Mouse (Mus musculus) gastrocnemius, adult 2 months (tissue): Measurements from ENCODE around the gene Vmn2r90. TPM values are rescaled to one million over a fixed set of nuclear protein-coding genes. Genes with fewer than 3 reads are reported as not detected.
"Not testable (repeated sequence)": the region's sequence is repeated elsewhere in the genome, so short reads cannot be mapped to it uniquely, and the experiment has no call there.

Source experiments
- DNase-seq: peaks from one replicate; pipeline ENCODE4 v3.0.0; 2022
- H3K27ac ChIP-seq: fragments of 200-600 bp; 2 replicates; pipeline ENCODE4 v1.8.1; 2022; ENCODE audit warnings: mild to moderate bottlenecking
- H3K4me3 ChIP-seq: fragments of 200-600 bp; 2 replicates; pipeline ENCODE4 v1.8.1; 2022; ENCODE audit warnings: mild to moderate bottlenecking, moderate library complexity
- CTCF ChIP-seq: fragments of 200-600 bp; IDR thresholded peaks from 2 replicates; pipeline ENCODE4 v1.8.1; 2022; ENCODE audit warnings: antibody characterized with exemption, mild to moderate bottlenecking, moderate library complexity
- intact Hi-C: fragments of 180-260 bp; cut with DNase I; formaldehyde crosslinking; loops from one replicate; pipeline ENCODE4 v1.15.1; 2025
- long read RNA-seq, 2 experiments: library from polyadenylated mRNA; stranded (forward); transcript quantifications; one replicate each; pipeline ENCODE4 v2.0.0; 2021
- total RNA-seq, 2 experiments: library from RNA; stranded (reverse); gene quantifications; 2 replicates each; pipeline ENCODE4 v1.2.3; 2021

The Vmn2r90 gene
- total RNA-seq: not detected
- long read RNA-seq, experiment 1: 0 reads
- long read RNA-seq, experiment 2: 0 reads

DNA sequence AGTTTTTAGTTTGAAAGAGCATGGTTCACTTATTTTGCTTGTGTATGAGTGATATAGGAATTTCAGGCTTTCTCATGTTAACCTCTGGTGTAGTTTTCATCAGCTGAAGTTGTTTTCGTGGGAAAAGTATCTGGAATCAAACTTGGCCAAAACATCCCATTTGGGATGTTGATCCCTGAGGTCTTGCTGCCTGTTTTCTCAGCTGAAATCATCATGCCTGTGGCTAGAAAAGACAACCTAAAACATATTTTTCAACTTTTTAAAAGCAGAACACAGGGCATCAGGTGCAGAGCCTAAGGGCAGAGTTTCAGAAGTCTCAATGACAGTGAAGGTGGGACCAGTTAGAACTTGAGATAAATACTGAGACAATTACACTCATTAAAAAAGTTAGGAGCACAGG is at the start of gene Vmn2r90:
TSS of gene Vmn2r90 (plus strand) at position 301 of the 400 bp plus-strand sequence.
- intact Hi-C loops: no loop called here
- Histone ChIP-seq H3K4me3 (no peak within 1 kb of the TSS), H3K27ac (no peak within 1 kb of the TSS)
- DNase-seq: no peak
- TF ChIP-seq CTCF: no peak

DNA sequence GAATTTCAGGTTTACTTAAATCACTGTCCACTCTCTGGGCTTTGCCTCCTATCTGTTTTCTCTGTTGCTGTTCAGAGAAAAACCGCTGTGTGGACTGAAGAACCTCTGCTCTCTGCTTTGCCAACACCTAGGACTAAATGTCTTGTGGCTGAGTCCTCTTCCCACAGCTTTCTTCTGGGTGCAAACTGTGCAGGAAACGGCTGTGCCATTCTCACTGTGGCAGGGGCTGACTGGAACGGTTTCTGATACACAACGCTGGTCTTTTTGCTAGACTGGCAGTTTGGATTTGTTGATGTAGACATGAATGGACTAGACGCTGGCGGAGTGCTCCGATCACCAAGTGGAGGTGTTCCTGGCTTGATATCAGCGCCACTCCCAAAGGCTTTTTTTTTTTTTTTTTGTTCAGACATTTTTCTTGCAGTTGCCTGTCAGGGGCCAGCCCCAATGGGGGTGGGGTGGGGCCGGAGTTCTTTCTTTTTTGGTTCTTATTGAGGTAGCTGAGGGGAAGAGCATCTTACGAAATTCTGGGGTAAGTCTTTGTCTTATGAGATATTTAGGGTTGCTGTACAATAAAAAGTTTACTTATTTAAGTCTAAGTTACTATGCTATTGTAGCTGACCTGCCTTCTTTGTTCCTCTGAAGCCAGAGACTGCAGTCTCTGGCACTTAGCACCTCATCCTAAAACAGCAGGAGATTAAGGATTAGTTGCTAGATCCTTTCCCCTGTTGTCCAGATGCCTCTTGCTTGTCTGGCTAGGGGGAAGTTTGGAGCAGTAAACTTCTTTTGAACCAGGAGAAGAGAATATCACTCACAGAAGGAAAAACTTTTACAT is 48.3 kb upstream of the Vmn2r90 start:
- DNase-seq: no peak
- Histone ChIP-seq H3K4me3 (no peak overlapping the region), H3K27ac (no peak overlapping the region)
- intact Hi-C loops: no loop called here
- TF ChIP-seq CTCF: no peak

DNA sequence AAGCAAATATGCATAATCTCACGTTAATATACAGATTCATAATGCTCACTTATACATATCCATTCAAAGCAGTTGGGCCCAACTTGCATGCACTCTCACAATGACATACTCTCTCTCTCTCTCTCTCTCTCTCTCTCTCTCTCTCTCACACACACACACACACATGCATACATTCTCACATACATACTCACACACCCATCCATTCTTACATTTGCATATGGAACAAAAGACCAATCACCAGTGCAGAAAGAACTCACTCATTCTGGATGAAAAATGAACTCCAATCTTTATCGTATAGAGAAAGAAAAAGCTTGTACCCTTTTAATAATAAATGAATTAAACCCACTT is 47.7 kb upstream of the Vmn2r90 start:
- Histone ChIP-seq H3K27ac (no peak overlapping the region), H3K4me3 (no peak overlapping the region)
- intact Hi-C loops: no loop called here
- DNase-seq: no peak
- TF ChIP-seq CTCF: no peak

DNA sequence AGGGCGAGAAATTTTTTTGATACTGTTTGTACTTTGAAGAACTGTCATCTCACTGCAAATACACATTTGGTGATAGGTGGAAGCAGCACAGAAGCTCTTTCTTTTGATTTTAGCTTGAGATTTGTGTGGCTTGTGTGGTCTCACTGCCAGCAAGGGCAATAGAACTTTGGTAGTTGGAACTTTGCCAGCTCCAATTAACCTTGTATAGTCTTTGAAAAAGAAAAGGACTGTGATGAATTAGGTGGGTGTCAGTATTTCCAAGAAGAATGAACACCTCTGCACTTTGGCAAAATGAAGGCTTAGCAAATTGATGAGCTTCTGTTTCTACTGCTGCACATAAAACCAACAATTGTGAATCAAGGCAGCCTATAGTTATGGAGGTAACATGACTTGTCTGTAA is 24.8 kb upstream of the Vmn2r90 start:
- no peak for TF ChIP-seq CTCF
- H3K27ac ChIP-seq: no peak overlapping the region
- DNase-seq: no peak
- H3K4me3 ChIP-seq: no peak overlapping the region
- intact Hi-C loops: no loop called here

DNA sequence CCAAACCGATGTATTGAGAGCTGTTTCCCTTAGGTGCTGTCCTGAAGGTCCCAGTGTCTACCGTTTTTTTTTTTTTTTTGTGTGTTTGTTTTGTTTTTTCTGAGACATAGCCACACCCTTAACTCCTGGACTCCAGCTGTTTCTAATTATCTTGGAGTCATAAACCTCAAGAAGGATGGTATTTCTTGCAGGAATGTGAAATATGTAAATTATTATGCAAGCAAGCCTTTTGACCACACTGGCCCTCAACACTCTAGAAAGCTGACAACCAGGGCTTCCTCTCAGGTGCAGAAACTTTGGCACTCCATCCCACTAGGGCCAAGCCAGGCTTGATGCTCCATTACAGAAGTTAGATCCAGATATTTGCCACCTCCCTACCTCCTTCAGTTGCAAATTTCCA is 12.9 kb upstream of the Vmn2r90 start:
- intact Hi-C loops: no loop called here
- no peak for DNase-seq
- TF ChIP-seq CTCF: no peak
- H3K27ac ChIP-seq: no peak overlapping the region
- no peak overlapping the region for H3K4me3 ChIP-seq

DNA sequence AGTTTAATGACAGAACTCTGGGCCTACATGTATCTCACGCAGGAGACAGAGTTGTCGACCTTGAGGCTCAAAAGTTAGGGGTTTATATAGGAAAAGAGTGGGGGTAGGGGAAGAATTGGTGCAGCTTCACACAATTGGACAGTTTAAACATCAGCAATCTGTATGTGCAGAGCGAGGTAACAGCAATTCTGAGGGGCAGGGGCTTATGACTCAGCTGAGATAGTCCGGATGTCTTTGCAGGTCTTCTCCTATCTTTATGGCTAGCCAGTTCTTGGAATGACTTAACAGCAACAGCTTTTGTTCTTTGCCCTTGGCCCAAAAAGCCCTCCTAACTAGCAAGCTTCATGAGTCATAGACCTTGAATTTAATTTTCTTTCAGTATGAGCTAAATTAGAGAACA is 28.8 kb downstream of the Vmn2r90 start:
- H3K27ac ChIP-seq, H3K4me3 ChIP-seq, DNase-seq, intact Hi-C loops: not testable (repeated sequence)

DNA sequence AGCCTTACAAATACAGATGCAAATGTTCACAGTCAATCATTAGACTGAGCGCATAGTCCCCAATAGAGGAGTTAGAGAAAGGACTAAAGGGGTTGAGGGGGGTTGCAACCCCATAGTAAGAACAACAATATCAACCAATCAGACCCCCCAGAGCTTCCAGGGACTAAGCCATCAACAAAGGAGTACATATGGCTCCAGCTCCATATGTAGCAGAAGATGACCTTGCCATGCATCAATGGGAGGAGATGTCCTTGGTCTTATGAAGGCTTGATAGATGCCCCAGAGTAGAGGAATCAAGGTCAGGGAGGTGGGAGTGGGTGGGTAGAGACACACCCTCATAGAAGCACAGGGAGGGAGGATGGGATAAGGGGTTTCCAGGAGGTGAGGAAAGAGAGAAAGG is 35.1 kb downstream of the Vmn2r90 start:
- no peak for TF ChIP-seq CTCF
- intact Hi-C loops: no loop called here
- no peak overlapping the region for H3K4me3 ChIP-seq

DNA sequence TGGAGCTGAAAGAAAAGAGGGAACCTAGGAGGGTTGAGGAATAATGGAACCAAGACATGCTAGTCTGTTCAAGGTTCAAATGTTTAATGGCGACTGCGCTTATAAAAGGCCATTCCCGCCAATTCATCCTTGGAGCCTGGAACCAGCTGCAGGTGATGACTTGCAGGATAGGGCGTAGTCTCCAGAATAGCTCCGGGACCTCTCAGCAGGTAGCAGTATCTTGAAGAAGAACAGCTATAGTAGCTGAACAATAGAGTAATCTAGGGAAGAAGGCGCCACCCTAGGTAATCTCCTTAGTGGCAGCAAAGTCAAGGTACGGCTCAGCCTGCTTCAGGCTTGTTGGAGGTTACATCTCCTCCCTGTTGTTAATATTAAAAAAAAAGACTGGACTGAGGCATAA is 35.8 kb downstream of the Vmn2r90 start:
- H3K4me3 ChIP-seq, H3K27ac ChIP-seq, intact Hi-C loops, DNase-seq: not testable (repeated sequence)

More for the DNA sequence above, 35.1 kb downstream of the Vmn2r90 start:
- no peak for DNase-seq
- no peak overlapping the region for H3K27ac ChIP-seq

DNA sequence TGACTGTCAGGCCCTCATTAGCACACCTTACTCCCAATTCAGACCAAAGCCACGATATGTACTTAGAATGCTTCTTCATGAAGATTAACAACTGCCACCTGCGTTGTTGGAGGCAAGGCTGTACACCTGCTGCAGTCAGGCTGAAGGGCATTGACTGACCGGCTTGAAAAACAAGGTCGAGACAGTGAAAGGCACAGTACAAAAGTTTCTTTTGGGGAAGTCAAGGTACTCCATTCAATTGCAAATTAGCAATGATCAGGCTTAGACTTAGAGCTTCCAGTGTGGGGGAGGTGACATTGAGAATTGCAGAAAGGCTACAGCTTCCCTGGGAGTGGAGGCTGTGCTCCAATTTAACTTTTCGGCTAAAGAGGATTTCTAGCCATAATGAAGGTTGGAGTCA is 36.4 kb downstream of the Vmn2r90 start:
- intact Hi-C loops, DNase-seq, H3K27ac ChIP-seq, H3K4me3 ChIP-seq: not testable (repeated sequence)

DNA sequence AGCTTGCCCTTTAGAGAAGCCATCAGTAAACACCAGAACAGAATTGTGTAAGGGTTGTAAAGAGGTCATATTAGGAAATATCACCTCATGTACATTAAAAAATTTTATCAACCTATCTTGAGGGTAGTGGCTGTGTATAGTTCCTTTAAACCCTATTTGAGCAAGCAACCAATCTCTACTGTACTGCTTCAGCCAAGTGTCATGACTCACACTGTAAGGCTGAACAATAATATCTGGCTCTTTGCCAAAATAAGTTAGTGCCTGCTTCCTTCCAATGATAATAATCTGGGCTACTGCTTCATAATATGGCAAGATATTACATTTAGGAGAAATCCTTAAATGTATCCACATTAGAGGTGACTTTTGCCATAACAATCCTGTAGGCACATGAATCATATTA is 38.0 kb downstream of the Vmn2r90 start:
- DNase-seq, H3K4me3 ChIP-seq, intact Hi-C loops, H3K27ac ChIP-seq: not testable (repeated sequence)

DNA sequence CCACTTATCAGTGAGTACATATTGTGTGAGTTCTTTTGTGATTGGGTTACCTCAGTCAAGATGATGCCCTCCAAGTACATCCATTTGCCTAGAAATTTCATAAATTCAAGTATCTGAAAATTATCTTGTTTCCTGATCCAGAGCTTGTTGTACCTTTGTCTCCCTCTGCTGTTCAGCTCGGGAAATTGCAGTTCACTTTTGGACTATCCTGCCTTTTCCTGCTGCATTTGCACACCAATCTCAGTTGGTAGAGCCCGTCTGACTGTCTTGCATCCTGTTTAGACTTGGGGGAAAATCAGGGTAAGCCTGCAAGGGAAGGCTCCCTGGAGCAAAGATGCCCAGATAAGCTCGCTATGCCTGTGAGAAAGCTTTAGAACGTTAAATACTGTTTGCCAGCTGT is 45.8 kb downstream of the Vmn2r90 start:
- H3K27ac ChIP-seq, H3K4me3 ChIP-seq, intact Hi-C loops, DNase-seq: not testable (repeated sequence)
- peak; percentile 62 for TF ChIP-seq CTCF

DNA sequence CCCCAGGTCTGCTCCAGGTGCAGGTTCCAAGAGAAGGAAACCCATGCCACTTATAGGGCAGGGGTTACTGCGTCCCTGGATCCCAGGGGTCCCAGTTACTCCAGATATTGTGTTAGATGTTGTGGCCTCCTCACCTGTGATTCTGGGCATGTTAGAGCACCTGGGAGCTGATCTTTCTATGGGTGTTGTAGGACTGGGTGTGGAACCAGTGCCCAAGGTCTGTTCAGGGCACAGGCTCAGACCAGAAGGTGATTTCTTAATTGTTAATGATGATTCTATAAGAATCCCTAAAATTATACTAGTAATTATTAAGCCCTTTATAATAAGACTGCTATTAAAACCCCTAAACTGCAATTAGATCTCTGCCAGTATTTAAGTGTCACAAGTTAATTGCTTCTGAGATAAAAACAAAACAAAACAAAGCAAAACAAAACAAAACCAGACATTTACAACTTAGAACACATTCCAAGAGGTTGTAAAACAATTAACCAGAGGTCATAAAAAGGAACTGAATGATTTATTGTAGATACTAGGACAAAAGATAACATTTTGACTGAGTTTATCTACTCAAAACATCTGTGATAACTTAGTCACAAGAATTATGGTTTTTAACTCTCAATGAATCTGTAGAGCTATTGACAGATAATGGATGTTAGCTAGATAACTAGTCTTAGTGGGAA is 59.2 kb downstream of the Vmn2r90 start:
- TF ChIP-seq CTCF: no peak
- intact Hi-C loops: no loop called here
- no peak overlapping the region for H3K4me3 ChIP-seq
- no peak overlapping the region for H3K27ac ChIP-seq
- no peak for DNase-seq

DNA sequence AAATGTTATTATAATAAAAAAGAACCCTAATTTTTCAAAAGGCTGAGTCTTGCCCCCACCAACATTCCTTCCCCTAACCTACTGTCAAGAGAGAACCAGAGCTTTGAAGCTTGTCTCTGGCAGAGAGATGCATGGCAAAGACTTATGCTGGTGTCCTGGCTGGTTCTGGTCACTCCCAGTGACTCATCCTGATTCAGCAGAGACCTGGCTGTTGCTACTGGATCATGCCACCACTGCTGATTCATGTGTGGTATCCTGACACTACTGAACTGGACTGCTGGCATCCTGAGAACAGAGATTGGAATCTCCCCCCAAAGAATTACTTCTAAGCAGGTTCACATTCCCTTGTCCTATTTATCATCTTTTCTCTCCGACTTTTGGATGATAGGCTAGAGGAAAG is 60.7 kb downstream of the Vmn2r90 start:
- no peak for DNase-seq
- no peak for TF ChIP-seq CTCF
- Histone ChIP-seq H3K4me3 (no peak overlapping the region), H3K27ac (no peak overlapping the region)
- intact Hi-C loops: no loop called here

DNA sequence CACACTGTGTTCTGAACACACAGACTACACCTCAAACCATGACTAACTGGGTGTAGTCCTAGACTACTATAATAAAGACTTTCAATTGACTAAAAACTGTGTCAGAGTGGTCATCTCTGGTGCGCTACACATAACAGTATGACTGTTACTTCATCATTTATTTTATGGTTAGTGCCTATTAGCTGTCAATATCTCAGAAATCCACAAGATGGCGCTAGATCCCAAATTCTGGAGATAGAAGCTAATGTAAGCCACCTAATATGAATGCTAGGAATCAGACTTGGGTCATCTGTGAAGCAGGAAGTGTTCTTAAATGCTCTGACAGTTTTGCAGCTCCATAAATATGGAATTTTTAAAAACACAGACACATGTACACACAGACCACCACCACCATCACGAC is 62.9 kb downstream of the Vmn2r90 start:
- DNase-seq: no peak
- Histone ChIP-seq H3K27ac (no peak overlapping the region), H3K4me3 (no peak overlapping the region)
- intact Hi-C loops: loop anchor here (1.0 to 2.0 kb wide), 2 partner anchors 72 to 130 kb away; no protein-coding TSS in a partner anchor
- TF ChIP-seq CTCF: peak; percentile 81

Other genes starting within 250 kb of the Vmn2r90 start
- gene Lnpep, start 78.7 kb upstream of the Vmn2r90 start, total RNA-seq: 10 to 100 TPM; 65.3 to 77.3 TPM
- 1 to 10 TPM; 8.4 to 8.9 TPM for gene Spaca6, start 123.4 kb downstream of the Vmn2r90 start, total RNA-seq
- under 1 TPM; 0.13 to 0.22 TPM for gene Has1, start 151.5 kb downstream of the Vmn2r90 start, total RNA-seq
- gene Fpr1, start 180.2 kb downstream of the Vmn2r90 start, total RNA-seq: not detected
- not detected for gene Fpr2, start 184.1 kb downstream of the Vmn2r90 start, total RNA-seq
- not detected for gene Fpr3, start 184.1 kb downstream of the Vmn2r90 start, total RNA-seq